Mouse (Mus musculus): ENCODE results near the gene Cyp2w1.

Gene Cyp2w1

DNA sequence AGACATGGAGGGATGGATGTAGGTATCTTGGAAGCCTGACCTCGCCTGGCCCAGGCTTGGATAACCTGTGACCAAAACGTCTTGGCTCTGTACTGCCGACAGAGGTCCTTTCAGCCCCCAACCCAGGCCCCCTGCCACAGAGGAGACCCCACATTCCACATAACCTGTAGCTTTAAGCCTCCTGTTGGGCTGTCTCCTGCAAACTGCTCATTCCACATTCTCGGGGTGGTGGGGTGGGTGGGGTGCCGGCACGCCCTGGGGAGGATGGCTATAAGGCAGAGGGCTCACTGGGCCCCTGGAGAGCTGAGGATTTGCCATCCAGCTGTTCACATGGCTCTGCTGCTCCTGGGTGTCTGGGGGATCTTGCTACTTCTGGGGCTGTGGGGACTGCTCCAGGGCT lies at the start of gene Cyp2w1:
Cyp2w1 (plus strand) TSS at position 301 of the 400 bp plus-strand sequence.
- no peak for DNase-seq

DNA sequence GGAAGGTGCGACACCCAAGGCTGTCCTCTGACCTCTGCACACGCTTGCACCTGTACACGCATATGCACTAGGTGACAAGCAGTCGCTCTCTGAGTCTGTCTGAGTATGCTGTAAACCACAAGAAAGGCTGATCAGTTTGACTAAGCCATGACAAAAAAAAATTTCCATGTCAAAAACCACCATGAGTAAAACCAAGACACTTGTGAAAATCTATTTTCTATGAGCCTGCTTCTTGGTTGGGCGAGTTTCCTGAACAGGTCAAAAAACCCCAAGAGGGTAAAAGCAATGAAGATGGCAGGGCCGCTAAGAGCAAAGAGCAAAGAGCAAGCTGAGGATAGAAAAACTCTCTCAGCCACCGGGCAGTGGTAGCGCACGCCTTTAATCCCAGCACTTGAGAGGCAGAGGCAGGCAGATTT lies 48.8 kb upstream of the Cyp2w1 start:
- DNase-seq: peak; percentile 52

DNA sequence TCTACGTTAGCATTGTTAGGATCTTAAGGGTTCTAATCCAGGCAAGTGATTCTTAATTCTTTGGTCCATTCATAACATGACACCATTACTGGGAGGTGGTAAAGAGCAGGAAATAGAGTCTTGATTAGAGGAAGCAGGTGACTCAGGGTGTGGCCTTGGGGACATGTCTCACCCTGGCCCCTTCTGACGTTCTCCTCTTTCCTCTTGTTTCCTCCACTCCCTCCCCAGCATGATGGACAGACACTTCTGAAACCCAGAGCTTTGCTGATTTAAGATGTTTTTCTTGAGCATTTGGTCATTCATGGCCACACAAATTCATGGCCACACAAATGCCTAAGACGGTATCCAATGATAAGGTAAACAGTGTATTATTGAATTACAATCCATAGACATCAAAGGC lies 42.5 kb upstream of the Cyp2w1 start:
- DNase-seq: no peak

- DNase-seq: no peak
These were observed 41.9 kb upstream of the Cyp2w1 start for GRCm38 (mm10) chr5:139310477-139310876.

DNA sequence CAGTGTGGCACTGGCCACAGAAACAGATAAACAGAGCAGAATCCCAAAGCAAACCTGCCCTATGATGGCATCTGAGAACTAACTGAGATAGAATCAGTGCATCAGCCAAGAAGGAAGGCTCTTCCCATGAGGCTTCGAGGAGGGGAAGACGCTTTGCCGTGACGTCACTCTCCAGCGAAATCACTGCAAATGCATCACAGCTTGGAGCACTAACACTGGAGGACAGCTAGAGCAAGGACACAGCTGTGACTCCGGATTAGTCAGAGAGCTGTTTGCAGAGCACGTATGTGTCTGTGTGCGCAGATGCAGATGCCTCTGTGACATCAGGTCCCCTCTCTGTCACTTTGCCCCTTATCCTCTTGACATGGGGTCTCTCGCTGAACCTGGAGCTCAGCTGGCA lies 40.6 kb upstream of the Cyp2w1 start:
- DNase-seq: no peak

DNA sequence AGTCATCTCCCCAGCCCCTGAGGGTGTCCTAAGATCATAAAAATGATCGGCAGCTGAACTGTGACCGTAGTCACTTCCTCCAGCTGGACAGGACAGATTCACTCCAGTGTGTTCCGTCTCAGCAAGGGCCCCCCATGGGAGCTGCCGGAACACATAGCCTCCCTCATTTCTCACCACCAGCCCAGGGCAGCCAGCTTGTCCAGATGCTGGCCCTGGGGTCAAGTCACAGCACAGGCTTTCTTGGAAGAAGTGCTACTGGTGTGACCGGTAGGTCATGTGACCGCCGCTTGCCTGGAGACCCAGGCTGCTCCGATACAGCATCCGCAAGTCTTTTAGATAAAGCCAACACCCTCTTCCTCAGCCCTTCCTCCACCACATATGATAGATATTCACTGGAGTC lies 38.9 kb upstream of the Cyp2w1 start:
- DNase-seq: peak; percentile 49

DNA sequence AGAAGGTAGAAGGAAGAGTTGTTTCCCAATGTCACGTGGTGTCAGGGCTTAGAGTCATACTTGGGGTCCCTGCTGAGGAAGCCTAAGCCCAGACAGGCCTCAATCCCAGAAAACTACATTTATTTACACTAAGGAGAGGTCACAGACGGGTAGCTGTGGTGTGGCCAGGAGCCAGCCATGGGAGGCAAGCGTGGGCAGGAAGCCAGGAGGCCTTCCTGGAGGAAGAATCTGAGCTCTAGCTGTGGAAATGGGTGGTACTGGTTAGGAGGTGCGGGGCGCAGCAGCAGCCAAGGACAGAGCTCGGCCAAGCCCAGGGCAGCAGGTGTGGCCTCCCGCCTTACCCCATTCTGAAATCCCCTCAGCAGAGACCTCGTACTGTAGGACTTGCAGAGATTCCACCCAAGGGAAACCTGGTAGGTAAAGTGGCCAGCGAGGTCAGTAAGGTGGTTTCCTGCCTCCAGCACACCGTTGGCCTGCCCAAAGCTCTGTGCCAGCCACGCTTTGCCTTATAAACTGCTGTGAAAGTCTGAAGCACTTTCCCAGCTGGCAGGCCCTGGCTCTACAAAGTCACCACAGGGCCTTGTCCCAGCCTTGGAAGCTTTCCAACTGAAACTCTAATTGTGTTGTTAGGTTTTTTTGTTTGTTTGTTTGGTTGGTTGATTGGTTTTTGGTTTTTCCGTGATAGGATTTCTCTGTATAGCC lies 37.3 kb upstream of the Cyp2w1 start:
- DNase-seq: peak; percentile 70

GRCm38 (mm10) chr5:139316982-139317675 lies 35.3 kb upstream of the Cyp2w1 start:
- DNase-seq: peak; percentile 98

- peak; percentile 34 for DNase-seq
These were observed 34.5 kb upstream of the Cyp2w1 start for GRCm38 (mm10) chr5:139317751-139318504.

GRCm38 (mm10) chr5:139320424-139320823 lies 32.0 kb upstream of the Cyp2w1 start:
- DNase-seq: peak; percentile 79

GRCm38 (mm10) chr5:139321331-139321730 lies 31.1 kb upstream of the Cyp2w1 start:
- no peak for DNase-seq

- DNase-seq: peak; percentile 62
These were observed 29.0 kb upstream of the Cyp2w1 start for GRCm38 (mm10) chr5:139323260-139323924.

- DNase-seq: peak; percentile 47
These were observed 28.3 kb upstream of the Cyp2w1 start for GRCm38 (mm10) chr5:139324045-139324491.

DNA sequence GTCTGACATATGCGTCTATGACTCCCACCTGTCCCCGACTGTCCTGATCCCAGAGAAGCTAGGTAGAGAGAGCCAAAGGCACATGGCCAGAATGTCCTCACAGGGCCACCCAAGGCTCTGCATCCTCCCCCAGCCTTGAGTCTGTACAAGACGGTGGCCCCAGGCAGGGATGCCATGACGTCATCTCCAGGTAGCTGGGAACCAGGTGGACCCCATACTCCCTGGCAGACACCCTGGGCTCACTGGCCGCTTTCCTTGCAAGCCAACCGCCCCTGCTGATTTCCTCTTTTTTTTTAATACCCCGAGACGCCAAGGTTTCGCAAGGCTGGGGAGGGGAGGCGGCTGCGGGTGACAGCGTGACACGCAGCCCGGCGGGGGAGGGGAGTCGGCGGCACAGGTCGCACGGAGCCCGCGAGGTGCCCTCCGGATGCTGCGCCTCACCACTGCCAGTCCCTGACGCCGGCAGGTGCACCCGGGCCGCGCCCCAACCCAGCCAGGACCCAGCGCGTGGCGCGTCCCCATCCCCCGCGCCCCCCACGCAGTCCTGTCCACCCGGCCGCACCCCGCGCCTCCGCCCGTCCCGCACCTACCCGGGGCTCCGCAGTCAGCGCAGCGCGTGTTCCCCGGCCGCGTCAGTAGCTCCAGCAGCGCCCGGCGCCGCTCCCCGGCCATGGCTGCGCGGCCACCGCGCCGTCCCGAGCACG lies 27.6 kb upstream of the Cyp2w1 start:
- DNase-seq: peak; percentile 38

GRCm38 (mm10) chr5:139325395-139325966 lies 26.9 kb upstream of the Cyp2w1 start, which contains the start of gene Adap1:
Gene Adap1, minus strand, starts transcription at chr5:139325622.
- DNase-seq: peak; percentile 60

DNA sequence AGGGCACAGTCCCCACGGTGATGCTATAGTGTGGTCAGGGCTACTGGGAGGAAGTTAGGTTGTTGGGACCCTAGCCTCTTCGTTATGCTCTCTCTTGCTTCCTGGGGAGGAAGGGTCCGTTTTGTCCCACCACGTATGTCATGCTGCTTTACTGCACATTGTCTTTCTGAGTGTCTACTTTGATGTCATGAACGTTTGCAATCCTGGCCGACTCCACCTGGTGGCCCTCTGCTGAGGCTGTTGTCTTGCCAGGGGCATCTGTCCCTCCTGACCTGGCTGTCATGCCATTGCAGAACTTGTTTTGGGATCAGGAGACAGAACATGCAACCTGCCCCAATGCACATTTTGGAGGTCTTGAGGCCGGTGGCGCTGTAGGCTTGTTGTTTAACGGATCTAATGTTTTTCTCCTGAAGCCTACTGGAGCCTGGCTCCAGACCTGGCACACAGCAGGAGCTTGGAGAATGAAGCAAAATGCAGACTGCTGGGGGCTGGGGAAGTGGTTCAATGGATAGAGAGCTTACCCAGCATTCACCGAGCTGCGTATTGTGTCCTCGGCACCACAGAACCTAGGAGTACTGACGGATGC lies 26.2 kb upstream of the Cyp2w1 start:
- no peak for DNase-seq

DNA sequence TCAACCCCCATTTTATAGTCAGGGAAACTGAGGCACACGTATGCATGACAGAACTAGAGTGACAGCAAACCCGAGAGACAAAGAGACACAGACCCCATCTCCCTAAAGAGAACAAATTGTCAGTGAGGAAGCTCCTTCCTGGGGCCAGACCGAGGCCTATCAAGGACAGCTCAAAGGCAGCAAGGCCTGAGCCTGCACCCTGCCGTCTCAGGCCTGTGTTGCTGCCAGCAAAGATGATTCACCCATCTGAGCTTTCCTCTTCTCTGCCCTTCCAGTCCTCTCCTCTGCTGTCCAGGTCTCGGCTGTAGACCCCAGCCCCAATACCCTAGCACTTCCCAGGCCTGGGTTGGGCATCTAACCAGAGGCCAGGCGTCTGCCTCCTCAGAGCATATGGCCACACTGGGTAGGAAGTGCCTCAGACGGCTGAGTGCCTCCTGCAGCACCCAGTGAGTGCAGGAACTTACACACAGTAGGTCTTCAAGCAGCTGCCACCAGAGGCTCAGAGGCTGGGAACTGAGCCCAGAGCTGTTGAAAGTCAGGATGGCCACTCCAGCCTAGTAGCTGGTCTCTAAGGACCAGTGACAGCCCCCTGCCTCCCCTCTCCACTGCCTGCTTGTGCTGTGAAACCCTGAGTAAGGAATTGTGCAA lies 25.3 kb upstream of the Cyp2w1 start:
- no peak for DNase-seq

GRCm38 (mm10) chr5:139327634-139328020 lies 24.8 kb upstream of the Cyp2w1 start:
- no peak for DNase-seq

DNA sequence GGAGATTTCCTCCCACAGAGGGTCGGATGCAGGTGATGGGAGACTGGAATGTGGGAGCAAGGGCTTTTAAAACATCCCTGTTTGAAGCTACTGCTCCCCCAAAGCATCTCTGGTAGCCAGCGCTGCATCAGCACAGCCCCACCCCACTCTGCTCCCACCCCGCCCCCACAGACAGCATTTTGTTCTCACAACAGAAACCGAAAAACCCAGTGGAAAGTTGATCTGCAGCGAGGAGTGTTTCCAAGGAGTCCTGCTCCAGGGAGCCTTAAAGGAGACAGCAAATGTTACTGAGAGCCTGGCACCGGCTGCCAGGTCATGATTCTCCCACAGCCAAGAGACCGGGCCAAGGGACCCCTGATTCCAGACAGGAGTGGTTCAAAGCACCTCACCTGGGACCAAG lies 21.7 kb upstream of the Cyp2w1 start:
- no peak for DNase-seq

- DNase-seq: peak; percentile 93
These were observed 20.7 kb upstream of the Cyp2w1 start for GRCm38 (mm10) chr5:139331742-139332141.

All from kidney, adult 9 months (tissue).